Mouse (Mus musculus) ZHBTc4 (cell line): ENCODE results near the gene Il13.

Experiments used
- DNase-seq: peaks from one replicate; pipeline ENCODE4 v3.0.0-alpha.2; 2011; ENCODE audit warnings: low read depth, low spot score

Gene Il13

GRCm38 (mm10) chr11:53584849-53585248 is 49.7 kb downstream of the Il13 start:
- DNase-seq, result peak; percentile 59

GRCm38 (mm10) chr11:53583151-53583550 is 51.4 kb downstream of the Il13 start:
- DNase-seq, result no peak
